Mouse (Mus musculus): ENCODE data around the gene Ptprk.

DNA sequence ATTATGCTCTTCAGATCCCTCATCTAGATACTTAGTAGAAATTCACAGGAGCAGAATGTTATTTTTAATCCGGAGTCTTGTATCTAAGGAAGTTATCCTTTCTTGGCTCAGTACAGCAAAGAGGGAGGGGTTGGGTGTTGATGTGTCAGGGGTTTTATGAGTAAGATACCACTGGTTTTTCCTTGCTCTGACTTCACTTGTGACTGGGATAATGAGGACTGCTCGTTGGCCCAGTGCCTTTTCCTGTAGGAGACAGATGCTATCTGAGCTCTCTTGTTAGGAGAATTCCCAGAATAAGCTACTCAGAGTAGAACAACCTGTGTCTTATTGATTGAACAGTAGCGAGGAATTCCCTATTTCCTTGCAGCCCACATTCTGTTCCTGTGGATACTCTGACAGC, 39.3 kb downstream of the Ptprk start:
- TF ChIP-seq POLR2A (IDR thresholded peaks at IDR 0.05; ENCODE audit: borderline replicate concordance, control insufficient read depth, low read depth, low read length): no peak
- TF ChIP-seq CTCF (IDR thresholded peaks at IDR 0.05; ENCODE audit: control insufficient read depth, insufficient read depth, low read length): no peak

All from bone marrow, adult 2 months (tissue).